7 mouse cellular contexts compared by ENCODE assay signal in genomic region chrX:103356287-103356686, GRCm38 (mm10). TPM values are rescaled to one million over a fixed set of nuclear protein-coding genes. Genes with fewer than 3 reads are reported as not detected.
DNase-seq lines count a peak whose midpoint lies in the region; ATAC-seq and TF ChIP-seq lines count a peak whose summit lies in the region.

Gene Chic1, plus strand, starts transcription at chrX:103356476.

- H3K9ac ChIP-seq in heart, adult 2 months (ENCODE audit: low read depth, low read length): peak within 1 kb of the TSS; percentile 70
- peak within 1 kb of the TSS; percentile 72 for H3K9ac ChIP-seq in limb, embryonic 11.5 days (ENCODE audit: low read length)
- H3K9ac ChIP-seq in midbrain, embryonic 16.5 days (ENCODE audit: low read depth, low read length): peak within 1 kb of the TSS; percentile 73

- no peaks in the 10 kb centered on the region for H3K27me3 ChIP-seq in heart, adult 2 months (ENCODE audit: control insufficient read depth, insufficient read depth, low read length)
- no peaks in the 10 kb centered on the region for H3K27me3 ChIP-seq in kidney, adult 2 months (replicated peaks; ENCODE audit: control insufficient read depth, insufficient read depth, low read length)
- H3K27me3 ChIP-seq in limb, embryonic 11.5 days (ENCODE audit: control insufficient read depth, insufficient read depth, low read length): peaks cover 19% of the 10 kb centered on the region
- H3K27me3 ChIP-seq in midbrain, embryonic 16.5 days (ENCODE audit: control insufficient read depth, insufficient read depth, low read depth, low read length): peaks cover 15% of the 10 kb centered on the region
- no peaks in the 10 kb centered on the region for H3K27me3 ChIP-seq in splenic B cell, adult 2 months (ENCODE audit: control insufficient read depth, insufficient read depth, low read length, poor library complexity, severe bottlenecking)

- intact Hi-C loops in heart, adult 2 months (cut with DNase I): no loop called here

- peak; percentile 79 for DNase-seq in adrenal gland, postnatal 10 days
- peak; percentile 85 for DNase-seq in embryo, embryonic 9.5 days (ENCODE audit: extremely low spot score)
- peak; percentile 61 to 66 for DNase-seq in heart, adult 2 months
- peak; percentile 82 for DNase-seq in kidney, adult 2 months
- peak; percentile 84 for DNase-seq in limb, embryonic 11.5 days (ENCODE audit: low spot score)
- peak; percentile 29 for DNase-seq in splenic B cell, adult 2 months (ENCODE audit: low read depth, low spot score)

- no peaks in the 10 kb centered on the region for H3K79me2 ChIP-seq in heart, adult 2 months (replicated peaks; ENCODE audit: control insufficient read depth, insufficient read depth, low read length)

- peak within 1 kb of the TSS; percentile 36 for H3K4me2 ChIP-seq in limb, embryonic 11.5 days (ENCODE audit: low read depth, severe bottlenecking)
- peak within 1 kb of the TSS; percentile 48 for H3K4me2 ChIP-seq in midbrain, embryonic 16.5 days (ENCODE audit: low read length)

- TF ChIP-seq POLR2A in heart, adult 2 months (IDR thresholded peaks at IDR 0.05; ENCODE audit: insufficient read depth, low read depth, low read length): no peak
- no peak for TF ChIP-seq POLR2A in kidney, adult 2 months (IDR thresholded peaks at IDR 0.05; ENCODE audit: low read depth, low read length)

- TF ChIP-seq CTCF in heart, adult 2 months (IDR thresholded peaks at IDR 0.05): no peak
- TF ChIP-seq CTCF in kidney, adult 2 months (conservative IDR thresholded peaks at IDR 0.05; ENCODE audit: insufficient read depth, insufficient read length, low read depth, low read length): no peak

- WGBS in heart, adult 2 months: 13% methylated on average over 32 of the region's 34 CpGs
- WGBS in kidney, adult 2 months: under 1% methylated on average over 33 of the region's 34 CpGs
- 12% methylated on average over 34 of the region's 34 CpGs for WGBS in limb, embryonic 11.5 days
- WGBS in midbrain, embryonic 16.5 days: 14% methylated on average over 32 of the region's 34 CpGs

- no peak for TF ChIP-seq EP300 in heart, adult 2 months (IDR thresholded peaks at IDR 0.05; ENCODE audit: insufficient read depth, low read depth, low read length)

- H3K36me3 ChIP-seq in heart, adult 2 months (ENCODE audit: control insufficient read depth, insufficient read depth, low read length): no peaks in the 10 kb centered on the region
- no peaks in the 10 kb centered on the region for H3K36me3 ChIP-seq in kidney, adult 2 months (ENCODE audit: control insufficient read depth, insufficient read depth, low read length)
- no peaks in the 10 kb centered on the region for H3K36me3 ChIP-seq in limb, embryonic 11.5 days (ENCODE audit: control insufficient read depth, insufficient read depth, low read length)
- H3K36me3 ChIP-seq in midbrain, embryonic 16.5 days (ENCODE audit: control insufficient read depth, insufficient read depth, low read length): 0 out of 2 replicates have a peak, but pooled peaks cover 2% of the 10 kb centered on the region
- no peaks in the 10 kb centered on the region for H3K36me3 ChIP-seq in splenic B cell, adult 2 months (ENCODE audit: control insufficient read depth, insufficient read depth, low read length, poor library complexity, severe bottlenecking)

- peak within 1 kb of the TSS; percentile 52 for H3K4me3 ChIP-seq in heart, adult 2 months
- H3K4me3 ChIP-seq in kidney, adult 2 months (ENCODE audit: insufficient read depth, low read depth, low read length): peak within 1 kb of the TSS; percentile 80
- peak within 1 kb of the TSS; percentile 50 for H3K4me3 ChIP-seq in limb, embryonic 11.5 days (ENCODE audit: low read depth, low read length)
- peak within 1 kb of the TSS; percentile 57 for H3K4me3 ChIP-seq in midbrain, embryonic 16.5 days (ENCODE audit: low read depth, low read length)

- no peaks in the 10 kb centered on the region for H3K4me1 ChIP-seq in heart, adult 2 months (ENCODE audit: control insufficient read depth, insufficient read depth, low read length)
- H3K4me1 ChIP-seq in kidney, adult 2 months (ENCODE audit: control insufficient read depth, insufficient read depth, low read length): no peaks in the 10 kb centered on the region
- no peaks in the 10 kb centered on the region for H3K4me1 ChIP-seq in limb, embryonic 11.5 days (ENCODE audit: control insufficient read depth, insufficient read depth, low read length)
- H3K4me1 ChIP-seq in midbrain, embryonic 16.5 days (ENCODE audit: control insufficient read depth, insufficient read depth, low read length): peaks cover 2% of the 10 kb centered on the region; the same call in 1 of the 2 replicates

- no peak within 1 kb of the TSS for H3K27ac ChIP-seq in heart, adult 2 months
- no peak within 1 kb of the TSS for H3K27ac ChIP-seq in kidney, adult 2 months (ENCODE audit: insufficient read depth, low read depth, low read length)
- H3K27ac ChIP-seq in limb, embryonic 11.5 days (replicated peaks; ENCODE audit: low read depth, low read length): no peak within 1 kb of the TSS
- peak within 1 kb of the TSS; percentile 77 for H3K27ac ChIP-seq in midbrain, embryonic 16.5 days (ENCODE audit: low read length)

- H3K9me3 ChIP-seq in limb, embryonic 11.5 days (ENCODE audit: control insufficient read depth, low read length): no peaks in the 10 kb centered on the region
- H3K9me3 ChIP-seq in midbrain, embryonic 16.5 days (replicated peaks; ENCODE audit: control insufficient read depth, low read length, poor library complexity, severe bottlenecking): no peaks in the 10 kb centered on the region

- peak; percentile 89 for ATAC-seq in limb, embryonic 11.5 days (ENCODE audit: insufficient number of reproducible peaks, low FRiP score, low TSS enrichment, low read depth)
- peak; percentile 97 for ATAC-seq in midbrain, embryonic 16.5 days

RNA-seq across cellular contexts. Expression of gene Chic1, which starts in this region (rescaled TPM):
- total RNA-seq in adrenal gland, postnatal 10 days (2021): 1 to 10 TPM; 4.1 to 4.2 TPM
- total RNA-seq in heart, adult 2 months (2021): under 1 TPM; 0.61 to 0.76 TPM
- polyA plus RNA-seq in heart, adult 2 months (2012; rRNA removed): 0.21 and 0.64 TPM in 2 replicates
- 0.91 and 1.5 TPM in 2 replicates for polyA plus RNA-seq in kidney, adult 2 months (2012; rRNA removed)
- 3.5 and 3.6 TPM in 2 replicates for polyA plus RNA-seq in limb, embryonic 11.5 days (2014; fragmentation: Nextera tagmentation; extraction: Ambion mirVana)
- polyA plus RNA-seq in midbrain, embryonic 16.5 days (2015; fragmentation: Nextera tagmentation; extraction: Ambion mirVana): 8.1 and 8.3 TPM in 2 replicates

Comparison
In these comparisons a context has a peak if more than half of its experiments do, and no peak if none do; other contexts are left out.
1. Peak in DNase-seq, H3K4me3 ChIP-seq and H3K9ac ChIP-seq in heart, adult 2 months; RNA of the gene not detected or under 1 TPM.
2. DNase-seq: peak in every context shown above with its lines; median percentile 85 in embryo, embryonic 9.5 days; 84 in limb, embryonic 11.5 days; 82 in kidney, adult 2 months; 79 in adrenal gland, postnatal 10 days; 64 in heart, adult 2 months; 29 in splenic B cell, adult 2 months.